Mouse (Mus musculus) kidney, postnatal 36 days (tissue): Measurements from ENCODE around the gene Olfr1310.
A peak's percentile ranks its signal among the peaks of the same experiment; 100 is the strongest.

Experiments
- DNase-seq, 2 experiments: peaks; one replicate each; pipeline ENCODE4 v3.0.0; 2021 to 2022; ENCODE audit warnings: mixed read lengths in 2 of 2

The Olfr1310 gene

GRCm38 (mm10) chr2:112012608-112013007 lies at the start of gene Olfr1310:
Gene Olfr1310 (minus strand): TSS chr2:112012708.
- no peak for DNase-seq

- DNase-seq = no peak
Measured at GRCm38 (mm10) chr2:112050138-112050537, 37.6 kb upstream of the Olfr1310 start, which contains the start of gene Olfr1312. Gene Olfr1312 (minus strand): TSS chr2:112050238.

- peak; percentile 2 to 6 for DNase-seq
Measured at GRCm38 (mm10) chr2:112026971-112027370, 14.5 kb upstream of the Olfr1310 start.

GRCm38 (mm10) chr2:112024312-112024711 lies 11.8 kb upstream of the Olfr1310 start, which contains the start of gene Olfr1311:
Gene Olfr1311 (minus strand): TSS chr2:112024412.
- no peak for DNase-seq

GRCm38 (mm10) chr2:112014900-112015299 lies 2.4 kb upstream of the Olfr1310 start:
- DNase-seq = no peak

GRCm38 (mm10) chr2:111990181-111990580 lies 22.3 kb downstream of the Olfr1310 start, which contains the start of gene Olfr1309:
Gene Olfr1309 (minus strand): TSS chr2:111990281.
- DNase-seq = no peak

GRCm38 (mm10) chr2:111964844-111965243 lies 47.7 kb downstream of the Olfr1310 start, which contains the start of gene Olfr1308:
Gene Olfr1308 (minus strand): TSS chr2:111964944.
- DNase-seq = no peak
